Mouse (Mus musculus) limb, embryonic 14.5 days (tissue): ENCODE results near the gene Slc47a2. TPM values are rescaled to one million over a fixed set of nuclear protein-coding genes. Genes with fewer than 3 reads are reported as not detected.

Experiments used
- ATAC-seq: fragments of 200-750 bp; cut with Nextera tagmentation; 2 replicates; pipeline ENCODE4 v1.8.0; 2017; ENCODE audit warnings: low read depth, moderate number of reproducible peaks, moderate TSS enrichment; ENCODE audit not compliant: low FRiP score
- DNase-seq: peaks from one replicate; pipeline ENCODE4 v3.0.0-alpha.2; 2015; ENCODE audit warnings: low spot score
- H3K27ac ChIP-seq: fragments of 300-500 bp; sonication (generic); replicated peaks from 2 replicates; pipeline ENCODE4 v1.5.1; 2014; ENCODE audit warnings: low read depth, mild to moderate bottlenecking, low read length, moderate library complexity, mixed read lengths
- H3K27me3 ChIP-seq: fragments of 300-500 bp; sonication (generic); 2 replicates; pipeline ENCODE4 v1.6.1; 2014; ENCODE audit warnings: low read length, mixed read lengths; ENCODE audit not compliant: control insufficient read depth, insufficient read depth
- H3K36me3 ChIP-seq: fragments of 300-500 bp; sonication (generic); 2 replicates; pipeline ENCODE4 v1.6.1; 2014; ENCODE audit warnings: mild to moderate bottlenecking, low read length, moderate library complexity, mixed read lengths; ENCODE audit not compliant: control insufficient read depth, insufficient read depth
- H3K4me1 ChIP-seq: fragments of 300-500 bp; sonication (generic); 2 replicates; pipeline ENCODE4 v1.6.1; 2014; ENCODE audit warnings: antibody characterized with exemption, low read length, mixed read lengths; ENCODE audit not compliant: control insufficient read depth, insufficient read depth
- H3K4me2 ChIP-seq: fragments of 300-500 bp; sonication (generic); replicated peaks from 2 replicates; pipeline ENCODE4 v1.6.1; 2014; ENCODE audit warnings: low read depth, mild to moderate bottlenecking, low read length, moderate library complexity; ENCODE audit not compliant: severe bottlenecking
- H3K4me3 ChIP-seq: fragments of 300-500 bp; sonication (generic); replicated peaks from 2 replicates; pipeline ENCODE4 v1.5.1; 2014; ENCODE audit warnings: low read length
- H3K9ac ChIP-seq: fragments of 300-500 bp; sonication (generic); 2 replicates; pipeline ENCODE4 v1.6.1; 2014; ENCODE audit warnings: mild to moderate bottlenecking, low read depth, low read length, moderate library complexity; ENCODE audit not compliant: severe bottlenecking
- H3K9me3 ChIP-seq: fragments of 300-500 bp; sonication (generic); 2 replicates; pipeline ENCODE4 v1.6.1; 2016; ENCODE audit warnings: low read length; ENCODE audit not compliant: control insufficient read depth
- POLR2A ChIP-seq: fragments of 200-500 bp; IDR thresholded peaks from 2 replicates; pipeline ENCODE4 v1.8.0; 2012; ENCODE audit warnings: inconsistent platforms, mild to moderate bottlenecking, moderate library complexity, borderline replicate concordance; ENCODE audit not compliant: insufficient read depth, insufficient read length; ENCODE audit errors: extremely low read depth
- WGBS: fragments of 180-500 bp; shearing (Covaris S2); extraction: QIAGEN DNeasy Blood & Tissue Kit; methylation state at CpG from one replicate; pipeline ENCODE4 v1.1.7; 2014; 5-methylcytosine and 5-hydroxymethylcytosine counted together
- polyA plus RNA-seq, 2 experiments: library from polyadenylated mRNA; depleted of rRNA in 1 of 2; stranded (reverse) in 1 of 2; unstranded in 1 of 2; fragments of >200 nt; fragmentation: Nextera tagmentation in 1 of 2; extraction: Ambion mirVana in 1 of 2; gene quantifications; 2 replicates each; pipeline versions ENCODE4 v1.2.1 to v1.2.3; 2012 to 2014

Gene Slc47a2
- polyA plus RNA-seq (2012; rRNA removed), result 0.17 and 0.19 TPM in 2 replicates
- 0.10 TPM in 1 of 2 replicates, not detected in the other for polyA plus RNA-seq (2014; fragmentation: Nextera tagmentation; extraction: Ambion mirVana)

DNA sequence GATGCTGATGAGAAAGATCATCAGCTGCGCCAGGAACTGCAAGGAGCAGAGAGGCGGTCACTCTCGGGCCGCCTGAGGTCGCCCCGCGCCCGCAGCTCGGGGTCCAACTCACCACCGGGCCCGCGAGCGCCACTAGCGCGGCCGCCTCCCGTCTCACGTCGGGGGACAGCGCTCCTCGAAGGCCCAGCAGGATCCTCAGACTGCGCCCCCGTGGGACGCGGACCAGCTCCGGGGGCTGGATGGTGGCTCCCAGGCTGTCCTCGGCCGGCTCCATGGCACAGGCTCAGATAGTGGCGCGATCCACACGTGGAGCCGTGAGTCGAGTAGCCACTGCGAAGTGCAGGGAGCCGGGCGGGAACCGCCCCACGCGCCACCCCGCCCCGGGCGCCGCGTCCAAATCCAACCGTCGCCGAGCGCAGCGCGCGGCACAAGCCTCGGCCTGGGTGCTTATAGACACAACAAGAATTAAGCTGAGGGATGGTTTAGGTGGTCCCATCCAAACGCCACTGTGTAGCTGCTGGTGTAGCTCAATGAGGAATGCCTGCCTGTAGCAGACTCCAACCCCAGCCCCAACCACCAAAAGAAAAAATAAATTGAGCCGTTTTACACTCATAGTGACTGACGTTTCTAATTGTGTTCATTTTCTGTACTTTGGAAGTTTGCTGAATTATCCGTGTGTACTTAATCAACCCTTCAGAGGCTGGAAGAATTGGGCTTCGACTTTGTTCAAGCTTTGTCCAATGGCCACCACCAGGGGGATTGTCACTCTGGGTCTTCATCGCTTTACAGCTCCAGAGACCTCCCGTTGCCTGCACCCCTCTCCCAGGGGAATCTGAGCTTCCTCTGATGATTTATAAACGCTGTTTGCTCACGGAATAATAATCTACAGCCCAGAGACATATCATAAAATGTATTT lies at the start of gene Slc47a2:
Gene Slc47a2, minus strand, starts transcription at position 356 of the 916 bp plus-strand sequence.
- Histone ChIP-seq H3K9ac (peak within 1 kb of the TSS; percentile 28; the same call in 1 of the 2 replicates), H3K36me3 (no peaks in the 10 kb centered on the region), H3K27me3 (peaks cover 28% of the 10 kb centered on the region), H3K4me3 (peak within 1 kb of the TSS; percentile 40), H3K4me2 (peak within 1 kb of the TSS; percentile 76), H3K27ac (no peak within 1 kb of the TSS), H3K9me3 (no peaks in the 10 kb centered on the region), H3K4me1 (peaks cover 3% of the 10 kb centered on the region; the same call in 1 of the 2 replicates)
- no peak for ATAC-seq
- WGBS, result 5% methylated on average over 60 of the region's 61 CpGs
- no peak for TF ChIP-seq POLR2A
- DNase-seq, result peak; percentile 23

DNA sequence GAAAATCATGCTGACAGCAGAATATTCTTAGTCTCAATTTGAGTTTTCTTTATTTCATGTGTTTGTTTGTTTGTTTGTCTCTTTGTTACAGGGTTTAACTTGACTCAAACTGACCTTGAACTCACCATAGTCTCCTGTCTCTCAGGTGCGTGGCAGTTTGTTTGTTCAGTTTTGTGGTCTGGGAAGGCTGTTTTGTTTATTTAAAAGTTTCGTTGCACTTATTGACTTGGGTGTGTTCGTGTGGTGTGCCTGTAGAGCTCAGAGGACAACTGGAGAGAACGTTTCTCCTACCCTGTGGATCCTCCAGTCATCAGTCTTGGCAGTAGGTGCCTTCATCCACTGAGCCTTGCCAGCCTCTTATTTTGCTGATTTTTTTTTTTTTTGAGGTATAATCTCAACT lies 46.3 kb upstream of the Slc47a2 start:
- no peak overlapping the region for H3K27ac ChIP-seq
- H3K4me2 ChIP-seq, result no peak overlapping the region
- no peak for DNase-seq
- no peak for TF ChIP-seq POLR2A
- H3K36me3 ChIP-seq, result no peaks in the 10 kb centered on the region
- no peaks in the 10 kb centered on the region for H3K4me1 ChIP-seq
- no peak overlapping the region for H3K9ac ChIP-seq
- H3K9me3 ChIP-seq, result no peaks in the 10 kb centered on the region
- no peak overlapping the region for H3K4me3 ChIP-seq
- 72% methylated on average over 4 of the region's 4 CpGs for WGBS
- H3K27me3 ChIP-seq, result no peaks in the 10 kb centered on the region
- no peak for ATAC-seq

- ATAC-seq (no peak), DNase-seq (peak; percentile 67)
- WGBS, result 67% methylated on average over 6 of the region's 6 CpGs
- H3K27me3 ChIP-seq, result no peaks in the 10 kb centered on the region
- no peak overlapping the region for H3K9ac ChIP-seq
- no peak for TF ChIP-seq POLR2A
- no peaks in the 10 kb centered on the region for H3K36me3 ChIP-seq
- no peak overlapping the region for H3K4me3 ChIP-seq
- no peak overlapping the region for H3K27ac ChIP-seq
- H3K4me1 ChIP-seq, result no peaks in the 10 kb centered on the region
- no peaks in the 10 kb centered on the region for H3K9me3 ChIP-seq
- H3K4me2 ChIP-seq, result no peak overlapping the region
These were observed 45.4 kb upstream of the Slc47a2 start for GRCm38 (mm10) chr11:61388012-61388411.

- H3K4me1 ChIP-seq, result no peaks in the 10 kb centered on the region
These were observed 44.6 kb upstream of the Slc47a2 start for GRCm38 (mm10) chr11:61387233-61387632.

DNA sequence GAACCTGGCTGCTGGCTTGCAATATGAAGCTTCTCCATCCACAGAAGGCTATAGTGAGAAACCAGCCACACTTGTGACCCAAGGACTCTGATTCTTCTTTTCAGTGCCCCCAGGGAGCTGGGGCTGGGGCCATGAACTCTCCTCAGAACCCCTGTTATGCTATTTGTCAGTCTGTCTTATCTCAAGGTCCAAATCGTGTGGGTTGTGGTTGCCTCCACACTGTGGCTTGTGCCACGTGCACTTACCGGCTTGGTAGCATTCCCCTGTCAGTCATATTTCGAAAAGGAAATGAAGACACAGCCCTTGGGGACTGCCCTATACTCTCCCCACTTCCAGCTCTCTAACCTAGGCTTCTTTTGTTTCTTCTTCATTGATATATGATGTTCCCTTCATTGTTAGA lies 43.1 kb upstream of the Slc47a2 start:
- no peak overlapping the region for H3K27ac ChIP-seq
- no peaks in the 10 kb centered on the region for H3K27me3 ChIP-seq
- no peaks in the 10 kb centered on the region for H3K4me1 ChIP-seq
- no peaks in the 10 kb centered on the region for H3K36me3 ChIP-seq
- no peak overlapping the region for H3K4me2 ChIP-seq
- no peak for ATAC-seq
- H3K9me3 ChIP-seq, result no peaks in the 10 kb centered on the region
- no peak overlapping the region for H3K4me3 ChIP-seq
- no peak for DNase-seq
- TF ChIP-seq POLR2A, result no peak
- H3K9ac ChIP-seq, result no peak overlapping the region
- 72% methylated on average over 4 of the region's 4 CpGs for WGBS

More at GRCm38 (mm10) chr11:61387233-61387632, 44.6 kb upstream of the Slc47a2 start:
- DNase-seq, result no peak
- H3K9ac ChIP-seq, result no peak overlapping the region
- no peak overlapping the region for H3K4me3 ChIP-seq
- no peak for ATAC-seq
- no peak overlapping the region for H3K27ac ChIP-seq
- no peak overlapping the region for H3K4me2 ChIP-seq
- no peak for TF ChIP-seq POLR2A
- no peaks in the 10 kb centered on the region for H3K36me3 ChIP-seq
- H3K27me3 ChIP-seq, result no peaks in the 10 kb centered on the region
- WGBS, result 73% methylated on average over 6 of the region's 6 CpGs
- no peaks in the 10 kb centered on the region for H3K9me3 ChIP-seq
